Mouse (Mus musculus) MEL (cell line): ENCODE measurements around the gene Magi2. TPM values are rescaled to one million over a fixed set of nuclear protein-coding genes. Genes with fewer than 3 reads are reported as not detected.

Experiments used
- DNase-seq: peaks from one replicate; pipeline ENCODE4 v3.0.0; 2011; ENCODE audit warnings: low read depth, low spot score
- H3K27ac ChIP-seq: 2 replicates; pipeline ENCODE4 v1.5.1; 2012; ENCODE audit warnings: low read depth, mild to moderate bottlenecking, control low read depth, low read length, moderate library complexity; ENCODE audit not compliant: control insufficient read depth
- H3K27me3 ChIP-seq, 2 experiments: fragments of 150-350 bp in 1 of 2; sonication (generic) in 1 of 2; 2 replicates each; pipeline ENCODE4 v1.6.1; 2012; ENCODE audit warnings: low read length in 2 of 2, mild to moderate bottlenecking in 2 of 2, improper control_type of control experiment in 1 of 2, moderate library complexity in 1 of 2; ENCODE audit not compliant: insufficient read depth in 2 of 2, control insufficient read depth in 1 of 2
- H3K36me3 ChIP-seq, 2 experiments: 2 replicates each; pipeline ENCODE4 v1.6.1; 2012 to 2014; ENCODE audit warnings: low read length in 2 of 2, improper control_type of control experiment in 1 of 2, inconsistent platforms in 1 of 2, mild to moderate bottlenecking in 1 of 2; ENCODE audit not compliant: insufficient read depth in 2 of 2, control insufficient read depth in 1 of 2
- H3K4me1 ChIP-seq, 2 experiments: fragments of 150-350 bp in 1 of 2; sonication (generic) in 1 of 2; 2 replicates each; pipeline ENCODE4 v1.6.1; 2012; ENCODE audit warnings: low read length in 2 of 2, improper control_type of control experiment in 1 of 2, mild to moderate bottlenecking in 1 of 2; ENCODE audit not compliant: insufficient read depth in 2 of 2, control insufficient read depth in 1 of 2
- H3K4me3 ChIP-seq, 2 experiments: fragments of 150-350 bp in 1 of 2; sonication (generic) in 1 of 2; 2 replicates each; pipeline ENCODE4 v1.5.1; 2012; ENCODE audit warnings: low read depth in 2 of 2, low read length in 2 of 2, mild to moderate bottlenecking in 2 of 2, moderate library complexity in 2 of 2, control low read depth in 1 of 2, improper control_type of control experiment in 1 of 2; ENCODE audit not compliant: control insufficient read depth in 1 of 2, insufficient read depth in 1 of 2
- H3K79me2 ChIP-seq: 2 replicates; pipeline ENCODE4 v1.6.1; 2012; ENCODE audit warnings: mild to moderate bottlenecking, low read length, moderate library complexity; ENCODE audit not compliant: control insufficient read depth, poor library complexity, insufficient read depth
- H3K9ac ChIP-seq: 2 replicates; pipeline ENCODE4 v1.6.1; 2012; ENCODE audit warnings: low read depth, mild to moderate bottlenecking, control low read depth, low read length, moderate library complexity; ENCODE audit not compliant: control insufficient read depth, poor library complexity, severe bottlenecking
- H3K9me3 ChIP-seq: fragments of 150-350 bp; sonication (generic); replicated peaks from 2 replicates; pipeline ENCODE4 v1.6.1; 2012; ENCODE audit warnings: mild to moderate bottlenecking, low read length, improper control_type of control experiment, moderate library complexity; ENCODE audit not compliant: insufficient read depth
- BHLHE40 ChIP-seq: IDR thresholded peaks from 2 replicates; pipeline ENCODE4 v1.6.1; 2012; ENCODE audit warnings: low read depth, mild to moderate bottlenecking, inconsistent platforms, low read length, improper control_type of control experiment, borderline replicate concordance
- ELF1 ChIP-seq: IDR thresholded peaks from 2 replicates; pipeline ENCODE4 v1.6.1; 2014; ENCODE audit warnings: low read depth, mild to moderate bottlenecking, inconsistent platforms, low read length, improper control_type of control experiment, moderate library complexity
- ETS1 ChIP-seq: IDR thresholded peaks from 2 replicates; pipeline ENCODE4 v1.6.1; 2012; ENCODE audit warnings: low read depth, mild to moderate bottlenecking, inconsistent platforms, low read length, improper control_type of control experiment, moderate library complexity
- KAT2A ChIP-seq: conservative IDR thresholded peaks from 2 replicates; pipeline ENCODE4 v1.6.1; 2012; ENCODE audit warnings: low read depth, low read length, improper control_type of control experiment, inconsistent platforms
- MAZ ChIP-seq: IDR thresholded peaks from 2 replicates; pipeline ENCODE4 v1.6.1; 2012; ENCODE audit warnings: low read depth, mild to moderate bottlenecking, inconsistent platforms, low read length, improper control_type of control experiment
- MXI1 ChIP-seq: IDR thresholded peaks from 2 replicates; pipeline ENCODE4 v1.6.1; 2011; ENCODE audit warnings: mild to moderate bottlenecking, low read depth, low read length, improper control_type of control experiment
- NELFE ChIP-seq: IDR thresholded peaks from 2 replicates; pipeline ENCODE4 v1.6.1; 2011; ENCODE audit warnings: low read depth, low read length, improper control_type of control experiment
- POLR2A ChIP-seq, 2 experiments: IDR thresholded peaks; 2 replicates each; pipeline ENCODE4 v1.6.1; 2011 to 2012; ENCODE audit warnings: low read length in 2 of 2, mild to moderate bottlenecking in 2 of 2, control low read depth in 1 of 2, improper control_type of control experiment in 1 of 2, low read depth in 1 of 2, moderate library complexity in 1 of 2; ENCODE audit not compliant: control insufficient read depth in 1 of 2, insufficient read depth in 1 of 2, poor library complexity in 1 of 2
- POLR2AphosphoS5 ChIP-seq: IDR thresholded peaks from 2 replicates; pipeline ENCODE4 v1.6.1; 2012; ENCODE audit warnings: low read depth, borderline replicate concordance, mild to moderate bottlenecking, inconsistent platforms, low read length, moderate library complexity, mixed read lengths
- RAD21 ChIP-seq: IDR thresholded peaks from 2 replicates; pipeline ENCODE4 v1.6.1; 2011; ENCODE audit warnings: mild to moderate bottlenecking, low read depth, low read length, improper control_type of control experiment
- SIN3A ChIP-seq: IDR thresholded peaks from 2 replicates; pipeline ENCODE4 v1.6.1; 2012; ENCODE audit warnings: low read length, improper control_type of control experiment, inconsistent platforms
- SMC3 ChIP-seq: IDR thresholded peaks from 2 replicates; pipeline ENCODE4 v1.6.1; 2011; ENCODE audit warnings: low read depth, low read length, improper control_type of control experiment
- ZC3H11A ChIP-seq: IDR thresholded peaks from 2 replicates; pipeline ENCODE4 v1.6.1; 2012; ENCODE audit warnings: low read depth, mild to moderate bottlenecking, inconsistent platforms, low read length, improper control_type of control experiment
- ZKSCAN1 ChIP-seq: IDR thresholded peaks from 2 replicates; pipeline ENCODE4 v1.6.1; 2012; ENCODE audit warnings: low read depth, mild to moderate bottlenecking, inconsistent platforms, low read length, improper control_type of control experiment, moderate library complexity
- ZMIZ1 ChIP-seq: IDR thresholded peaks from 2 replicates; pipeline ENCODE4 v1.6.1; 2012; ENCODE audit warnings: low read depth, mild to moderate bottlenecking, inconsistent platforms, low read length, improper control_type of control experiment, moderate library complexity
- polyA plus RNA-seq, 2 experiments: library from polyadenylated mRNA; stranded (reverse) in 1 of 2; unstranded in 1 of 2; fragments of >175 nt in 1 of 2; fragments of >200 nt in 1 of 2; gene quantifications; 2 replicates each; pipeline versions ENCODE4 v1.2.1 to v1.2.4; 2012; ENCODE audit warnings: low replicate concordance in 2 of 2, low read depth in 1 of 2; ENCODE audit not compliant: insufficient read length in 2 of 2, insufficient read depth in 1 of 2, missing spikeins in 1 of 2
- total RNA-seq: library from RNA; depleted of rRNA; stranded (reverse); fragments of 300-350 nt; gene quantifications from 2 replicates; pipeline ENCODE4 v1.2.3, GENCODE M21; 2012

Magi2 gene
- total and polyA plus RNA-seq, 3 experiments: 0.46 to 0.47 TPM; not detected in 1

- DNase-seq: no peak
- no peak overlapping the region for H3K27ac ChIP-seq
- H3K27me3 ChIP-seq: no peaks in the 10 kb centered on the region
- no peak overlapping the region for H3K4me3 ChIP-seq
- no peaks in the 10 kb centered on the region for H3K4me1 ChIP-seq
- TF ChIP-seq POLR2AphosphoS5 (no peak), ZKSCAN1 (no peak)
- no peaks in the 10 kb centered on the region for H3K9me3 ChIP-seq
- no peaks in the 10 kb centered on the region for H3K79me2 ChIP-seq
- H3K9ac ChIP-seq: no peak overlapping the region
- H3K36me3 ChIP-seq: no peaks in the 10 kb centered on the region
These were observed 1146.8 kb downstream of the Magi2 start for GRCm38 (mm10) chr5:20373586-20373985.

GRCm38 (mm10) chr5:20378071-20378800 is 1151.4 kb downstream of the Magi2 start:
- TF ChIP-seq RAD21: no peak
- no peak for TF ChIP-seq ETS1
- TF ChIP-seq MAZ: no peak
- H3K36me3 ChIP-seq: no peaks in the 10 kb centered on the region
- no peaks in the 10 kb centered on the region for H3K27me3 ChIP-seq
- no peak overlapping the region for H3K4me3 ChIP-seq
- no peaks in the 10 kb centered on the region for H3K9me3 ChIP-seq
- H3K4me1 ChIP-seq: no peaks in the 10 kb centered on the region
- DNase-seq: no peak
- H3K9ac ChIP-seq: no peak overlapping the region
- no peak overlapping the region for H3K27ac ChIP-seq
- no peaks in the 10 kb centered on the region for H3K79me2 ChIP-seq

- Histone ChIP-seq H3K27me3 (no peaks in the 10 kb centered on the region), H3K27ac (no peak overlapping the region), H3K9me3 (no peaks in the 10 kb centered on the region), H3K9ac (no peak overlapping the region), H3K4me1 (no peaks in the 10 kb centered on the region), H3K36me3 (no peaks in the 10 kb centered on the region), H3K79me2 (no peaks in the 10 kb centered on the region), H3K4me3 (no peak overlapping the region)
- DNase-seq: no peak
- TF ChIP-seq SMC3 (no peak), ELF1 (no peak), POLR2A (IDR thresholded peaks at IDR 0.05; ENCODE audit: control insufficient read depth in 1 of 2, insufficient read depth in 1 of 2, low read depth in 1 of 2, low read length in 2 of 2, poor library complexity in 1 of 2) (no peak), NELFE (no peak), SIN3A (no peak), ZMIZ1 (no peak), ZC3H11A (no peak), KAT2A (no peak), BHLHE40 (no peak), MXI1 (no peak)
These were observed 1177.7 kb downstream of the Magi2 start for GRCm38 (mm10) chr5:20404533-20404932.
